Mouse (Mus musculus): ENCODE measurements at regions not wholly inside any gene's neighbourhood (a gene's known extent, or its start where the extent isn't known, plus 50 kb on each side); places are given as distances from the start of the nearest gene placed in this dataset.

DNA sequence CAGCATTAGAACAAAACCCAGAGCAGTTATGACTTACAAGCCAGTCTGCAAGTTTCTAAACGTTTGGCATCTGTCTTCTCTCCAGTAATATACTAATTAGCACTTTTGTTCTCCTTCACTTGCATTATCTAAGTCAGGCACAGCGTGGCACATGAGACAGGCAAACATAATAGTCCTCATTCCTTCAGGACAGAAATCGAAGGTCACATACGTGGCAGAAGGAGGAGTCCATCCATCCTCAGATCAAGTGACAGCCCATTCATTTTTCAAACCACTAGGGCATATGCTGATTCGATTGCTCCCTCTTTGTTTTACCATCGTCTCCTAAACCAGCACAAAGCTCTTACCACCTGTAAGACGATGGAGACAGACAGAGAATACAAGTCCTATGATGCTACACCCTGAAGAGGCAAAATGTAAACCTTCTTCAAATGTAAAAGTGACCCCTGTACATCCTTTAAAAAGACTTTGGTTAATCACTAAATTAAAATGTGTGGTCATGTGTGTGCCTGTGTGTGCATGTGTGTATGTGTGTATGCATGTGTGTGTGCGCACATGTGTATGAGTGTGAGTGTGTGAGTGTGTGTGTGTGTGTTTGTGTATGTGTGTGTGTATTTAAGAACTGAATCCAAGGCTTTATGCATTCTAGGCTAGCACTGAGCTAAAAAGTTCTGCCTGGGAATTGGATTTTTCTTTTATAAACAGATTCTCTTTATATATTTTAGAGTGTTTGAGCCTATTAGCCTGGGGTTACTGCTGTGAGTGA lies 90.9 kb upstream of the Klf12 start:
- Histone ChIP-seq H3K36me3 (ENCODE audit: control insufficient read depth, insufficient read depth, low read length, poor library complexity, severe bottlenecking) (no peaks in the 10 kb centered on the region), H3K9ac (ENCODE audit: insufficient read depth, low read depth, low read length, poor library complexity, severe bottlenecking) (no peak overlapping the region), H3K4me3 (ENCODE audit: insufficient read depth in 1 of 2, low read depth in 1 of 2, low read length in 2 of 2, poor library complexity in 1 of 2, severe bottlenecking in 1 of 2) (no peak overlapping the region), H3K4me1 (ENCODE audit: control insufficient read depth in 2 of 2, insufficient read depth in 2 of 2, low read length in 2 of 2, poor library complexity in 1 of 2) (no peaks in the 10 kb centered on the region), H3K27ac (ENCODE audit: insufficient read depth, low read depth, low read length, poor library complexity, severe bottlenecking) (no peak overlapping the region), H3K9me3 (ENCODE audit: control insufficient read depth, insufficient read depth, low read depth, low read length) (no peaks in the 10 kb centered on the region)
- no peak for DNase-seq (ENCODE audit: low read depth, low spot score)
- in situ Hi-C loops (cut with MboI; ENCODE audit: low sequenced_read_pairs in 2 of 2, unreplicated experiment in 2 of 2), result no loop called here
- TF ChIP-seq MAFK (IDR thresholded peaks at IDR 0.05; ENCODE audit: insufficient read depth, low read depth, low read length), result no peak
- no peak for TF ChIP-seq ZNF384 (IDR thresholded peaks at IDR 0.05; ENCODE audit: low read depth, low read length)
- TF ChIP-seq CHD2 (IDR thresholded peaks at IDR 0.05; ENCODE audit: low read depth, low read length), result no peak

DNA sequence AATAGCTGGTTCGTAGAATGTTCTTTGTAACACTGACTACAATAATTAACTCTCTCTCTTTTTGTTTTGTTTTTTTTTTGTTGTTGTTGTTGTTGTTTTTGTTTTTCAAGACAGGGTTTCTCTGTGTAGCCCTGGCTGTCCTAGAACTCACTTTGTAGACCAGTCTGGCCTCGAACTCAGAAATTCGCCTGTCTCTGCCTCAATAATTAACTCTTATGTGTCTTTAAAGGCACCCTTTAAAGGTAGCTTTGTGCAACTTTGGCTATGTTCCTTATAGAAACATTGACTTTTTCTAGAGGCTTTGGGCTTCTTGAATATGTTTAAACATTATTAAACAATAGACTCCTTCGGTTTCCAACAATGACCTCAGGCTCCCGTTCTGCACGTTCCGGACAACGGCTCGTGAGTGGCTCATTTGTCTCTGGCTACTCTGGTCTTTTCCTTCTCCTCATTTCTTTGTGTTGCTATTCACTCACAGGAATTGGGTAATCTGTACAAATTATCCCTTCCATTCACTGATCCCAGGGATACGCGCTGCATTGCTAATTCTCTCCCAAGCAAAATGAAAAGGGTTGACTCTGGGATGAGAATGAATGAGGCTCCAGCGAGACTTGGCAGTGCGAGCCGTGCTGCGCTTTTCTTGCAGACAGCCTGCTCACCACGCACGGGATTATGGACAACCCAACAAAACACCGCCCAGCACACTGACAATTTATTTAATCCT lies 90.2 kb upstream of the Klf12 start:
- H3K4me1 ChIP-seq (ENCODE audit: control insufficient read depth in 2 of 2, insufficient read depth in 2 of 2, low read length in 2 of 2, poor library complexity in 1 of 2), result no peaks in the 10 kb centered on the region
- H3K9me3 ChIP-seq (ENCODE audit: control insufficient read depth, insufficient read depth, low read depth, low read length), result no peaks in the 10 kb centered on the region
- H3K9ac ChIP-seq (ENCODE audit: insufficient read depth, low read depth, low read length, poor library complexity, severe bottlenecking), result no peak overlapping the region
- DNase-seq (ENCODE audit: low read depth, low spot score), result no peak
- no peak overlapping the region for H3K27ac ChIP-seq (ENCODE audit: insufficient read depth, low read depth, low read length, poor library complexity, severe bottlenecking)
- no peaks in the 10 kb centered on the region for H3K36me3 ChIP-seq (ENCODE audit: control insufficient read depth, insufficient read depth, low read length, poor library complexity, severe bottlenecking)
- in situ Hi-C loops (cut with MboI; ENCODE audit: low sequenced_read_pairs in 2 of 2, unreplicated experiment in 2 of 2), result no loop called here
- TF ChIP-seq HCFC1 (IDR thresholded peaks at IDR 0.05; ENCODE audit: borderline replicate concordance, insufficient read depth, low read length) (no peak), MAFK (IDR thresholded peaks at IDR 0.05; ENCODE audit: insufficient read depth, low read depth, low read length) (no peak), ZC3H11A (IDR thresholded peaks at IDR 0.05; ENCODE audit: borderline replicate concordance, low read depth, low read length) (no peak), CHD2 (IDR thresholded peaks at IDR 0.05; ENCODE audit: low read depth, low read length) (no peak), ZNF384 (IDR thresholded peaks at IDR 0.05; ENCODE audit: low read depth, low read length) (no peak)
- no peak overlapping the region for H3K4me3 ChIP-seq (ENCODE audit: insufficient read depth in 1 of 2, low read depth in 1 of 2, low read length in 2 of 2, poor library complexity in 1 of 2, severe bottlenecking in 1 of 2)

DNA sequence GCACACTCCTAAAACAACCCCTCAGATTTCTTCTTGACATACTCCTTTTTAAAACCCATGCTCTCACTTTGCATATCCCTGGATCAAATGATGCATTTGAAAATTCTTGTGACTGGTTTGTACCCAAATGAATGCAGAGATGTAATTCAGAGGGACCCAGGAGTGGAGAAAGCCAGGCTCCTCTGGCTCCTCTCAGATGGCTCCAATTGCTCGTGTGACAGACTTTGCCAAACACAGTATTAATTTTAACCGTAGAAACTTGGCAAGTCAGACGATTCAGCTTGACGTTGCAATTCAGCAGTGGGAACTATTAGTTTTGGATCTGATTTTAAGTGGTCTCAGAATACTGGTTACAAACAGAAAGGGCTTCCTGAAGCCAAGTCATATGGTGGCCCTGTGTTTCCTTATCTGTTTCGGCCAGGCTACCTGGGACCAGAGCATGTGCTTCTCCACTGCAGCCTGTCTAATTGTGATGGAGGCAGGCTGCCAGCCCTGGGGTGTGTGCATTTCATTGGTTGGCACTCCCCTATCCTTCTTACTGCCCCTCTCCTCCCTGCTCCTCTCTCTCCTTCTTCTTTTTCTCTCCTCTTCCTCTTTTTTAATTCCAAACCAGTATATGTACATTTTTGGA lies 81.9 kb upstream of the Klf12 start:
- H3K27ac ChIP-seq (ENCODE audit: insufficient read depth, low read depth, low read length, poor library complexity, severe bottlenecking), result no peak overlapping the region
- no peak for TF ChIP-seq CHD2 (IDR thresholded peaks at IDR 0.05; ENCODE audit: low read depth, low read length)
- TF ChIP-seq HCFC1 (IDR thresholded peaks at IDR 0.05; ENCODE audit: borderline replicate concordance, insufficient read depth, low read length), result no peak
- TF ChIP-seq ZNF384 (IDR thresholded peaks at IDR 0.05; ENCODE audit: low read depth, low read length), result no peak
- no peak for TF ChIP-seq MAFK (IDR thresholded peaks at IDR 0.05; ENCODE audit: insufficient read depth, low read depth, low read length)
- TF ChIP-seq ZC3H11A (IDR thresholded peaks at IDR 0.05; ENCODE audit: borderline replicate concordance, low read depth, low read length), result no peak
- DNase-seq (ENCODE audit: low read depth, low spot score), result no peak
- H3K9me3 ChIP-seq (ENCODE audit: control insufficient read depth, insufficient read depth, low read depth, low read length), result no peaks in the 10 kb centered on the region
- H3K4me1 ChIP-seq (ENCODE audit: control insufficient read depth in 2 of 2, insufficient read depth in 2 of 2, low read length in 2 of 2, poor library complexity in 1 of 2), result no peaks in the 10 kb centered on the region
- no peak overlapping the region for H3K9ac ChIP-seq (ENCODE audit: insufficient read depth, low read depth, low read length, poor library complexity, severe bottlenecking)
- no peak overlapping the region for H3K4me3 ChIP-seq (ENCODE audit: insufficient read depth in 1 of 2, low read depth in 1 of 2, low read length in 2 of 2, poor library complexity in 1 of 2, severe bottlenecking in 1 of 2)
- H3K36me3 ChIP-seq (ENCODE audit: control insufficient read depth, insufficient read depth, low read length, poor library complexity, severe bottlenecking), result no peaks in the 10 kb centered on the region
- in situ Hi-C loops (cut with MboI; ENCODE audit: low sequenced_read_pairs in 2 of 2, unreplicated experiment in 2 of 2), result no loop called here

DNA sequence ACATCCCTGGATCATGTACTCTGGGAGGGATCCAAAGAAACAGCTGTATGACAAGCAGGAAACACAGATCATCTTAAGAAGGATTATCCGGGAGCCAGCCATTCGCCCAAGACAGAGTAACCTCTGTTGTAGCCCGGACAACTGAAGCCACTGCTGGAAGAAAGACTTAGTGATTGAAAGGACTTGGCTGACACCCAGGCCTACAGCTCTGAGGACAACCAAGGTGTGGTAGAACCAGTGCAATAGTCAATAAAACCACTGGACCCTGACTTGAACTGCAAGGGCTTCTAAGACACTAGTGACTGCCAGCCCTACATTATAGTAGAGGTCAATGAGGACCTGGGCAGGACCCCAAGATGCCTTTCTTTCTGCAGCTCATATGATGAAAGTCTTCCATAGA lies 78.3 kb upstream of the Klf12 start:
- Histone ChIP-seq H3K4me3 (ENCODE audit: insufficient read depth in 1 of 2, low read depth in 1 of 2, low read length in 2 of 2, poor library complexity in 1 of 2, severe bottlenecking in 1 of 2) (no peak overlapping the region), H3K27ac (ENCODE audit: insufficient read depth, low read depth, low read length, poor library complexity, severe bottlenecking) (no peak overlapping the region), H3K36me3 (ENCODE audit: control insufficient read depth, insufficient read depth, low read length, poor library complexity, severe bottlenecking) (no peaks in the 10 kb centered on the region), H3K9ac (ENCODE audit: insufficient read depth, low read depth, low read length, poor library complexity, severe bottlenecking) (no peak overlapping the region), H3K4me1 (ENCODE audit: control insufficient read depth in 2 of 2, insufficient read depth in 2 of 2, low read length in 2 of 2, poor library complexity in 1 of 2) (peaks cover 4 to 5% of the 10 kb centered on the region in 2 experiments; a peak in 2 of 4 replicates), H3K9me3 (ENCODE audit: control insufficient read depth, insufficient read depth, low read depth, low read length) (no peaks in the 10 kb centered on the region)
- no peak for TF ChIP-seq MAFK (IDR thresholded peaks at IDR 0.05; ENCODE audit: insufficient read depth, low read depth, low read length)
- TF ChIP-seq HCFC1 (IDR thresholded peaks at IDR 0.05; ENCODE audit: borderline replicate concordance, insufficient read depth, low read length), result no peak
- no peak for TF ChIP-seq CHD2 (IDR thresholded peaks at IDR 0.05; ENCODE audit: low read depth, low read length)
- no peak for TF ChIP-seq ZC3H11A (IDR thresholded peaks at IDR 0.05; ENCODE audit: borderline replicate concordance, low read depth, low read length)
- no peak for TF ChIP-seq ZNF384 (IDR thresholded peaks at IDR 0.05; ENCODE audit: low read depth, low read length)
- DNase-seq (ENCODE audit: low read depth, low spot score), result no peak
- in situ Hi-C loops (cut with MboI; ENCODE audit: low sequenced_read_pairs in 2 of 2, unreplicated experiment in 2 of 2), result no loop called here

Measured in ES-E14 (cell line).